Mouse (Mus musculus): ENCODE measurements around the gene Kdelc1.

DNA sequence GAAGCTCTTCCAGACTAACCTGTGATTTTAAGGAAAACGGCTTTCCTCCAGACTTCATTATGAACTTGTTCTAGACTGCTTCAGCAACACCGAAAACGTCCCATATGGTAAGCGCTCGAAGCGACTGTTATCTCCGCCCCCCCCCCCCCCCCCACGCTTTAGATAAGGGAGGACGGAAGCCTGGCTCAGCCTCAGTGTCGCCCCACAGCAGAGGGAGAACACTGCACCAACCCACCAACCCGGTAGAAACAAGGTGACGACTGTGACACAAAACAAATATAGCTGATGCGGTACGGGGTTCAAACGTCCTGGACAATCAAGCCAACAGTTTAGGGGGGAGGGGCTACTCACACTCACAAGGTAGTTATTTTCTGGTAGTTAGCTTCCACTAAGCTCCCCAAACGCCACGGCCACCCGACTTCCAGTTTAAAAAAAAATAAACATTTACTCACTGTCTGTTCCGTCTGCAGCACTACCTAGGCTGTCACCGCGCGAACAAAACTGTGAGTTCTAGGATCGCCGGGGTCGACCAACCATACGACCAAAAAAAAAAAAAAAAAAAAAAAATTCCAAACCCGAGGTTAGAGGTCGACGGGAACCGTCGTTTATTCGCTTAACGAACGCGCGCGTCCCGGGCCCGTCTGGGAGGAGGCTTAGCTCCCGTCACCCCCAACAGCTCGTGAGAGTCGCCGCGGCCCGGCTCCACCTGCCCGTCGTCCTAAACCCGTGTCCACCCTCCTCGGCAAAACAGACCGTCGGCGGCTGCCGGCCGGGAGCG is 17.0 kb downstream of the Kdelc1 start:
- TF ChIP-seq CTCF (IDR thresholded peaks at IDR 0.05; ENCODE audit: control insufficient read depth, insufficient read depth, insufficient replicate concordance, low read depth, low read length) = no peak
- TF ChIP-seq POLR2A (IDR thresholded peaks at IDR 0.05; ENCODE audit: control insufficient read depth, low read depth, low read length) = no peak; the same call in 1 of the 2 replicates

All from testis, adult 2 months (tissue).